Mouse (Mus musculus): ENCODE measurements at regions not wholly inside any gene's neighbourhood (a gene's known extent, or its start where the extent isn't known, plus 50 kb on each side); places are given as distances from the start of the nearest gene placed in this dataset.

GRCm38 (mm10) chr2:26787312-26787711, 77.5 kb downstream of the Abo start:
- Histone ChIP-seq H3K9ac (ENCODE audit: control insufficient read depth, low read depth, low read length, poor library complexity, severe bottlenecking) (no peak overlapping the region), H3K36me3 (ENCODE audit: control insufficient read depth in 1 of 2, insufficient read depth in 2 of 2, low read length in 2 of 2) (no peaks in the 10 kb centered on the region), H3K27me3 (ENCODE audit: control insufficient read depth in 1 of 2, insufficient read depth in 2 of 2, low read length in 2 of 2) (peaks cover 4 to 5% of the 10 kb centered on the region in 2 experiments), H3K27ac (ENCODE audit: control insufficient read depth, low read depth, low read length) (no peak overlapping the region), H3K4me3 (ENCODE audit: control insufficient read depth in 1 of 2, insufficient read depth in 1 of 2, low read depth in 2 of 2, low read length in 2 of 2) (no peak overlapping the region), H3K4me1 (ENCODE audit: control insufficient read depth in 1 of 2, insufficient read depth in 2 of 2, low read length in 2 of 2) (no peaks in the 10 kb centered on the region), H3K79me2 (ENCODE audit: control insufficient read depth, insufficient read depth, low read length, poor library complexity) (no peaks in the 10 kb centered on the region), H3K9me3 (replicated peaks; ENCODE audit: insufficient read depth, low read length) (no peaks in the 10 kb centered on the region)
- TF ChIP-seq POLR2AphosphoS5 (IDR thresholded peaks at IDR 0.05; ENCODE audit: borderline replicate concordance, low read depth, low read length) (no peak), ZNF384 (IDR thresholded peaks at IDR 0.05; ENCODE audit: low read depth, low read length) (peak; percentile 59)
- DNase-seq (ENCODE audit: low read depth, low spot score): no peak

GRCm38 (mm10) chr2:26777016-26777415, 87.8 kb downstream of the Abo start:
- H3K36me3 ChIP-seq (ENCODE audit: control insufficient read depth in 1 of 2, insufficient read depth in 2 of 2, low read length in 2 of 2): no peaks in the 10 kb centered on the region
- H3K27ac ChIP-seq (ENCODE audit: control insufficient read depth, low read depth, low read length): no peak overlapping the region
- no peak overlapping the region for H3K9ac ChIP-seq (ENCODE audit: control insufficient read depth, low read depth, low read length, poor library complexity, severe bottlenecking)
- H3K4me3 ChIP-seq (ENCODE audit: control insufficient read depth in 1 of 2, insufficient read depth in 1 of 2, low read depth in 2 of 2, low read length in 2 of 2): no peak overlapping the region
- H3K9me3 ChIP-seq (replicated peaks; ENCODE audit: insufficient read depth, low read length): no peaks in the 10 kb centered on the region
- H3K4me1 ChIP-seq (ENCODE audit: control insufficient read depth in 1 of 2, insufficient read depth in 2 of 2, low read length in 2 of 2): no peaks in the 10 kb centered on the region
- DNase-seq (ENCODE audit: low read depth, low spot score): no peak
- TF ChIP-seq ZNF384 (IDR thresholded peaks at IDR 0.05; ENCODE audit: low read depth, low read length) (no peak), TAL1 (IDR thresholded peaks at IDR 0.05; ENCODE audit: low read length) (no peak), GABPA (IDR thresholded peaks at IDR 0.05; ENCODE audit: low read depth, low read length) (no peak), MAZ (IDR thresholded peaks at IDR 0.05; ENCODE audit: low read depth, low read length) (no peak), JUND (IDR thresholded peaks at IDR 0.05; ENCODE audit: low read depth, low read length) (no peak), GATA1 (IDR thresholded peaks at IDR 0.05; ENCODE audit: low read depth, low read length) (no peak)
- H3K79me2 ChIP-seq (ENCODE audit: control insufficient read depth, insufficient read depth, low read length, poor library complexity): no peaks in the 10 kb centered on the region
- H3K27me3 ChIP-seq (ENCODE audit: control insufficient read depth in 1 of 2, insufficient read depth in 2 of 2, low read length in 2 of 2): peaks cover 3 to 5% of the 10 kb centered on the region in 2 experiments

- Histone ChIP-seq H3K4me3 (ENCODE audit: control insufficient read depth in 1 of 2, insufficient read depth in 1 of 2, low read depth in 2 of 2, low read length in 2 of 2) (no peak overlapping the region), H3K9me3 (replicated peaks; ENCODE audit: insufficient read depth, low read length) (no peaks in the 10 kb centered on the region), H3K9ac (ENCODE audit: control insufficient read depth, low read depth, low read length, poor library complexity, severe bottlenecking) (no peak overlapping the region), H3K27ac (ENCODE audit: control insufficient read depth, low read depth, low read length) (no peak overlapping the region), H3K4me1 (ENCODE audit: control insufficient read depth in 1 of 2, insufficient read depth in 2 of 2, low read length in 2 of 2) (peaks cover 0 to 3% of the 10 kb centered on the region in 2 experiments; a peak in 1 of 4 replicates), H3K79me2 (ENCODE audit: control insufficient read depth, insufficient read depth, low read length, poor library complexity) (no peaks in the 10 kb centered on the region), H3K27me3 (ENCODE audit: control insufficient read depth in 1 of 2, insufficient read depth in 2 of 2, low read length in 2 of 2) (peaks cover 9 to 16% of the 10 kb centered on the region in 2 experiments), H3K36me3 (ENCODE audit: control insufficient read depth in 1 of 2, insufficient read depth in 2 of 2, low read length in 2 of 2) (peaks cover 0 to 4% of the 10 kb centered on the region in 2 experiments; a peak in 2 of 4 replicates)
- peak; percentile 28 for DNase-seq (ENCODE audit: low read depth, low spot score)
- peak; percentile 29; the same call in 1 of the 2 replicates for TF ChIP-seq GATA1 (IDR thresholded peaks at IDR 0.05; ENCODE audit: low read depth, low read length)
- no peak for TF ChIP-seq NELFE (IDR thresholded peaks at IDR 0.05; ENCODE audit: low read depth, low read length)
These were observed 82.3 kb upstream of the Lcn4 start for GRCm38 (mm10) chr2:26753357-26753756.

DNA sequence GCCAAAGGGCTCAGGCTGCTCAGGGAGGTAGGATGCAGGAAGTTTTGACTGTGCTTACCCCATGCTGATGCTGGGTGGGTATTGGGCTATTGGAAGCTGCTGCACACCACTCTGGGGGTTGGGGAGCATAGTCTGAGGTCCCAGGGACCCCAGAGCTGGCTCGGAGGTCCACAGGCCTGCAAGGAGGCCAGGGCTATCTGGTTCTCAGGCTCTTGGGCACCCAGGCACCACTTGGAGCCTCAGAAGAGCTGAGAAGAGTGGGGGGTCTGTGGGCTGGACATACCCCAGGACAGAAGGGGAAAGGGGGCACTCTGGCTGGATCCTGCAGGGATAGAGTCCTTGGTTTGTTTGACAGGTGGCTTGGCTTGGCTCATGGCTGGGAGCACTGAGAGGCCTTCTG, 80.8 kb upstream of the Lcn4 start:
- no peak overlapping the region for H3K9ac ChIP-seq (ENCODE audit: control insufficient read depth, low read depth, low read length, poor library complexity, severe bottlenecking)
- H3K9me3 ChIP-seq (replicated peaks; ENCODE audit: insufficient read depth, low read length): no peaks in the 10 kb centered on the region
- H3K27me3 ChIP-seq (ENCODE audit: control insufficient read depth in 1 of 2, insufficient read depth in 2 of 2, low read length in 2 of 2): peaks cover 8 to 21% of the 10 kb centered on the region in 2 experiments
- no peak for TF ChIP-seq MYB (IDR thresholded peaks at IDR 0.05; ENCODE audit: low read depth, low read length)
- H3K4me3 ChIP-seq (ENCODE audit: control insufficient read depth in 1 of 2, insufficient read depth in 1 of 2, low read depth in 2 of 2, low read length in 2 of 2): no peak overlapping the region
- no peak for DNase-seq (ENCODE audit: low read depth, low spot score)
- peaks cover 0 to 4% of the 10 kb centered on the region in 2 experiments; a peak in 2 of 4 replicates for H3K36me3 ChIP-seq (ENCODE audit: control insufficient read depth in 1 of 2, insufficient read depth in 2 of 2, low read length in 2 of 2)
- no peak overlapping the region for H3K27ac ChIP-seq (ENCODE audit: control insufficient read depth, low read depth, low read length)
- H3K79me2 ChIP-seq (ENCODE audit: control insufficient read depth, insufficient read depth, low read length, poor library complexity): no peaks in the 10 kb centered on the region
- peaks cover 0 to 3% of the 10 kb centered on the region in 2 experiments; a peak in 1 of 4 replicates for H3K4me1 ChIP-seq (ENCODE audit: control insufficient read depth in 1 of 2, insufficient read depth in 2 of 2, low read length in 2 of 2)
